Mouse (Mus musculus) left cerebral cortex, postnatal 4 days (tissue): ENCODE results near the gene Ppp1r15a. TPM values are rescaled to one million over a fixed set of nuclear protein-coding genes. Genes with fewer than 3 reads are reported as not detected.
"Not testable (repeated sequence)": the region's sequence is repeated elsewhere in the genome, so short reads cannot be mapped to it uniquely, and the experiment has no call there.

Experiments used
- DNase-seq: peaks from one replicate; pipeline ENCODE4 v3.0.0-alpha.2; 2022
- intact Hi-C: fragments of 180-260 bp; cut with DNase I; formaldehyde crosslinking; loops from one replicate; pipeline ENCODE4 v1.15.1; 2025
- total RNA-seq, 2 experiments: library from RNA; stranded (reverse); gene quantifications; 2 replicates each; pipeline ENCODE4 v1.2.3; 2021

Gene Ppp1r15a
- total RNA-seq, 2 experiments from 2014 or later = 19.0 to 24.6 TPM

DNA sequence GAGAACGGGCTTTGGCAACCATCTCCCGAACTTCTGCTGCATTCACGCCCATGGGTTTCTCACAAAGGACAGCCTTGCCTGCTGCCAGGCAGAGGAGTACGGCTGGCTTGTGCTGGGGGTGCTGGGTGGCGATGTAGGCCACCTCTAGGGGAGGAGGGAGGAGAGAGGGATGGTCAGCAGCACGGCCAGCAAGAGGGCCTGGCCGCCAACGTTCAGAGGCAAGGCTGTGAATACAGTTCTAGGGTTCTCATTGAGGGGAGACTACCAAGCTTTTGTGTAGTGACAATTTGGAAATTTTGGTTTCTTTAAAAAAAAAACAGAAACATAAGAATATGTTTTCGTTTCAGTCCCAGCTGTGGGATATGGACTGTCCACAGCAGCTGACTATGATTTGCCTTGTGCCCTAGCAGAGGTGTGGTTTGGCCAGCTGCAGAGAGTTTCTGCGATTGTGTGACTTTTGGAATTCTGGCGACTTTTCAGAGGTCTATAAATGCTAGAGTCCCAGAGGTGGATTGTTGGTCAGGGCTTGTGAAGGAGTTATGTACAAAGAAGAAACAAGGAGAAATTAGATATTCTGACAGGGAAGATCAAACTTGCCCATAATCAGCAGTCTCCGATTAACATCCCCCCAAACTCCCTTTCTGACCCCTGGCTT is 39.2 kb downstream of the Ppp1r15a start, which contains the start of gene Gm45808:
Gene Gm45808 (minus strand): TSS at position 51 of the 655 bp plus-strand sequence.
- no peak for DNase-seq
- intact Hi-C loops = no loop called here

DNA sequence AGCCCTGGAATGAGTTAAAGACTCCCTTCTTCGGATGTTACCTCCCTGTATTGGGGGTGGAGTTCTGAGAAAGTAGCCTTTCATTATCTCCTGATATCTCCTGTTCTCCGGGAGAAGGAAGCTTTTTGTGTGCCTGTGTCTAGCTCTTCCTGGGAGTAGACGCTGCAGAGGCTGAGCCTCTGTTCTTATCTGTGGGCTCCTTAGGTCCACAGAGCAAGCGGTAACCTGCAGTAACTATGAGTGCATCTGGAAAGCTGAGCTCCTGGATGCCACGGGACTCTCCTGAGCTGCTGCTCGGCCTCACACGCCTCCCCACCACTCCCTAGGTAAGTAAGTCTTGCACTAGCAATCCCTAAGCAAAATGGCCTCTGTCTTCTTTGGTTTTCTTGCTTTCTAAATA is 39.9 kb downstream of the Ppp1r15a start:
- DNase-seq = no peak
- intact Hi-C loops = no loop called here

DNA sequence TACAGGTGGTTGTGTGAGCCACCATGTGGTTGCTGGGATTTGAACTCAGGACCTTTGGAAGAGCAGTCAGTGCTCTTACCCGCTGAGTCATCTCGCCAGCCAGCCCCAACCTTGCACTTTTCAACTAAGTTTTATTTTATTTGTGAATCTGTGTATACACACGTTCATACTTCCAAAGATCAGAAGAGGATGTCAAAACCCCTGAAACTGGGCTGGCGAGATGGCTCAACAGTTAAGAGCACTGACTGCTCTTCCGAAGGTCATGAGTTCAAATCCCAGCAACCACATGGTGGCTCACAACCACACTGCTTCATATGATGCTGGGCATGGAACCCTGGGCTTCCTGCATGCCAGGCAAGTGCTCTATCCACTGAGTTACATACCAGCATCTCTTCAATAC is 41.1 kb downstream of the Ppp1r15a start:
- intact Hi-C loops, DNase-seq: not testable (repeated sequence)

DNA sequence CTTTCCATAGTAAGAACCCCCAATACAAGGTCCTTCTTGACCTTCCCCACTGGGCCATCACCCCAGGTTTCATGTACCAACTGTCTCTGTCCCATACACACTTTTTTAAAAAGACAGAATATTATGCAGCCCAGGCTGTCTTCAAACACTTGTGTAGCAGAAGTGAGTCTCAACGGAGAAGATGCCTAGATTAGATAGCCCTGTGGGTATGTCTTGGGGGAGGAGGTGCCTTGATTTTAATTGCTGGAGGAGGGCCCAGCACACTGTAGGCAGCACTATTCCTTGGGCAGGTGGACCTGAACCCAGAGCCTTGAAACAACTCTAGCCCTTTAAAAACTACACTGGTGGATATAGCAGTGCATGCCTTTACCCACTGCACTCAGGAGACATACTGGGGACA is 43.9 kb downstream of the Ppp1r15a start:
- intact Hi-C loops = no loop called here
- DNase-seq = no peak

DNA sequence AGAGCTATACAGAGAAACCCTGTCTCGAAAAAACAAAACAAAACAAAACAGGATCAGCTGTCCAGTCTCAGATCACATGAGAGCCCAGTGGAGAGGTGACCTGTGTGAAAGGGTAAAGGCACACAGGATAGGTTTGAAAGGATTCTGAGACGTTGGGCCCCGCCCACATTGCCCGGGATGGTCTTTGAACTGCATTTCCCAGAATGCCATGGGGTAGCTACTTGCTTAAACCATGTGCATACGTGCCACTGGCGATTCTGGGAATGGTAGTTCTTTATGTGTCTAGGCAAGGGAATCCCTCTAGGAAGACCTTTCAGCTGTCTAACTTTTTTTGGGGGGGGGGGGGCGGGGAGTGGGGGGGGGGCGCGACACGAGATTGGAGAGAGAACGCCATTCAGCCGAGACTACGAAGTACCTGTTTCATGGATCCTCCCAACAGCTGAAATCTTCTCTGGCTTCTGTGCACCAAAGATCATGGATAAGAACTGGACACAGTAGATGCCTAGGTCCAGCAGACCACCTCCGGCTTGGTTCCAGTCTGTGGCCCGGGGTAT is 44.6 kb downstream of the Ppp1r15a start, which contains the start of gene Tulp2:
Gene Tulp2 (plus strand): TSS at position 504 of the 554 bp plus-strand sequence.
- peak; percentile 52 for DNase-seq
- intact Hi-C loops = no loop called here

DNA sequence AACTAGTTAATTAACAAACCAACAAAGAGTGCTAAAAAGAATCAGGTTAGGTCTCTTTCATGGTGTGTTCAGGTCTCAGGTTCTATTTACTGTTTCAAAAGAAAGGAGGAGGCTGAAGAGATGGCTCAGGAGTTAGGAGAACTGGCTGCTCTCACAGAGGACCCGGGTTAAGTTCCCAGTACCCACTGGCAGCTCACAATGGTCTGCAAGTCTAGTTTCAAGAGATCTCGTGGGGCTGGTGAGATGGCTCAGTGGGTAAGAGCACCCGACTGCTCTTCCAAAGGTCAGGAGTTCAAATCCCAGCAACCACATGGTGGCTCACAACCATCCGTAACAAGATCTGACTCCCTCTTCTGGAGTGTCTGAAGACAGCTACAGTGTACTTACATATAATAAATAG is 45.8 kb downstream of the Ppp1r15a start:
- intact Hi-C loops, DNase-seq: not testable (repeated sequence)

DNA sequence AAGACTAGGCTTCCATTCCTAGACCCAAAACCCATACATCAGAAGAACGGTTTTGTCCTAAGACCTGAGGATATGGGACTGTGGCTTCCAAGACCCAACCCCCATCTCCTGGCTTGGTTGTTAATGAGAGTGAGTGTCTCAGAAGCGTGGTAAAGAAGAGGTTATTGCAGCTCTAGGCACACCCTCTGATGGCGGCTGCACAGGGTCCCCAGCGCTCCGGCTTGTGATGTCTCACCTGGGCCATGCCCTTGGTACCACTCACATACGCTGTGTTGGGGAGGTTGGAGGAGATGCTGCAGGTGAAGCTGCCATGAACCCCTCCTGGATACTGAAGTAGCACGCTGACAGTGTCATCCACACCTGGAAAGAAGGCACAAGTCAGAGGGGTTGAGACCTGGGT is 47.3 kb downstream of the Ppp1r15a start:
- intact Hi-C loops = loop anchor here (5.0 kb wide), 1 partner anchor 84 kb away; no protein-coding TSS in a partner anchor
- DNase-seq = no peak

DNA sequence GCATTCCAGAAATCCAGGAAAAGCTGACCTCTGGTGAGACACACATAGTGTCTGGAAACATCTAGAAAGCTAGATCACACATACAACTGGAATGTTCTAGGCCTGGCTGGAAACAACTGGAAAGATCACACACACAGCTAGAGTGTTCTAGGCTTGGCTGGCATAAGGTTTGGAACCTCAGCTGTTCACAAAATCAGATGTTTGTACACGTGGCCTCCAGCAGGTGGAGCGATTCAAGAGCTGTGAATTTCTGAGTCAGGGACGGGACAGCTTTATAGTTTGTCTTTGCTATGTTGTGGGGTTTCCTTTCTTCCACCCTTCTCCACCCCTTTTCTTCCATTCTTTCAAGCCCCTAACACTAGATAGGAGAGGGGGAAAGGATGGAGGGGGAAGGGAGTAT is 49.1 kb downstream of the Ppp1r15a start:
- intact Hi-C loops = loop anchor here (5.0 kb wide), 1 partner anchor 85 kb away; no protein-coding TSS in a partner anchor
- peak; percentile 62 for DNase-seq

DNA sequence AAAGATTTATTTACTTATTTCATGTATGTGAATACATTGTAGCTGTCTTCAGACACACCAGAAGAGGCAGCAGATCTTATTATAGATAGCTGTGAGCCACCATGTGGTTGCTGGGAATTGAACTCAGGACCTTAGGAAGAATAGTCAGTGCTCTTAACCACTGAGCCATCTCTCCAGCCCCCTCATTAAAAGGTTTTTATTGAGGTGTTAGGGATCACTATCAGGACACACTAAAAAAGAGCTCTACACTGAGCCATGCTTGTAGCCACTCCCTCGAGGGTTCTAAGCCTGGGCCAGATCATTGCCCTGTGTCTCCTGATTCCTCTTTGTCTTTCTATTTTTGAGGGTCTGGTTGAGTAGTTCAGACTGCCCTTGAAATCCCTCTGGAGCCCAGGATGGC is 49.6 kb downstream of the Ppp1r15a start:
- intact Hi-C loops = loop anchor here (5.0 kb wide), 1 partner anchor 86 kb away; no protein-coding TSS in a partner anchor
- DNase-seq = no peak

DNA sequence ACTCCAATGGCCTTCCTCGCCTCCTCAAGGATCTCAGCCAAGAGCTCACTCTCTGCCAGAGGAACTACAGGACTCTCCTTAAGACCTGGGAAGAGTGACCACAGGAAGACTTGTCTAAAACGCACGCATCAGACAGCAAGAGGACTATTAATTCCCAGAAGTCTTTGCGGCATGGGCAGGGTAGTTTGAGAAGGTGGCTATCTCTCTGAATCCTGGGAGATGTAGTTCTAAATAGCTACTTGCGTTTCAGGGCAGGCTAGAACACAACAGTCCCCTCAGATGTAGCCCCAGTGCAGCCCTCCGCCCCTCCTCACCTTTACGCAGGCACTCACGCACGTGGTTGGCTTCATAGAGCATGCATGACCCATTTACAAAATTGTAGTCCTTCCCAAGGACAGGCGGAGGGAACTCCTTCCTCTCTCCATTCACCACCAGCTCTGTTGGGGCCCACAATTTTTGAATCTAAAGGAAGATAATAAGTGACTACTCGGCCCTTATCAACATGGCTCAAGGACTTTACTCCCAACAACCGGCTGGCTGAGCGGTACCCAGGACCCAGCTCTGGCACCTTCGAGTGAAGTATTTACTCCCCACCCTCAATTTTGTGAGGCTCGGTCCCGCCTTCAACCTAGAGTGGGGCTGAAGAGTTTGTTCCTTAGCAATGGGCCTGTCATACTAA is 50.6 kb downstream of the Ppp1r15a start:
- DNase-seq = no peak

More for the DNA sequence above, 50.6 kb downstream of the Ppp1r15a start:
- intact Hi-C loops = loop anchor here (5.0 kb wide), 1 partner anchor 87 kb away; no protein-coding TSS in a partner anchor

Other genes starting within 250 kb of the Ppp1r15a start
- not detected for gene Slc6a21, start 248.8 kb downstream of the Ppp1r15a start, total RNA-seq
- gene Trpm4, start 192.5 kb downstream of the Ppp1r15a start, total RNA-seq = 10 to 100 TPM; 32.1 to 33.8 TPM
- under 1 TPM; 0.36 to 0.38 TPM for gene Hrc, start 191.0 kb downstream of the Ppp1r15a start, total RNA-seq
- gene Ppfia3, start 159.2 kb downstream of the Ppp1r15a start, total RNA-seq = 100 to 1,000 TPM; 106 to 108 TPM
- 10 to 100 TPM; 60.4 to 68.3 TPM for gene Lin7b, start 155.7 kb downstream of the Ppp1r15a start, total RNA-seq
- 100 to 1,000 TPM; 453 to 460 TPM for gene Snrnp70, start 130.5 kb downstream of the Ppp1r15a start, total RNA-seq
- under 1 TPM in 1 of 2 experiments, not detected in 1; 0.16 TPM for gene Kcna7, start 120.6 kb downstream of the Ppp1r15a start, total RNA-seq
- gene Ntf5, start 112.6 kb downstream of the Ppp1r15a start, total RNA-seq = under 1 TPM in 1 of 2 experiments, not detected in 1; 0.30 TPM
- not detected for gene Lhb, start 105.4 kb downstream of the Ppp1r15a start, total RNA-seq
- gene Gys1, start 91.4 kb downstream of the Ppp1r15a start, total RNA-seq = 10 to 100 TPM; 17.8 to 18.7 TPM
- 10 to 100 TPM; 54.2 to 60.3 TPM for gene Ruvbl2, start 88.2 kb downstream of the Ppp1r15a start, total RNA-seq
- 100 to 1,000 TPM; 708 to 725 TPM for gene Ftl1, start 66.4 kb downstream of the Ppp1r15a start, total RNA-seq
- gene Bax, start 59.4 kb downstream of the Ppp1r15a start, total RNA-seq = 100 to 1,000 TPM; 116 to 119 TPM
- under 1 TPM; 0.22 to 0.24 TPM for gene Tulp2, start 44.4 kb downstream of the Ppp1r15a start, total RNA-seq
- not detected for gene Gm45808, start 39.5 kb downstream of the Ppp1r15a start, total RNA-seq
- gene Dhdh, start 37.5 kb downstream of the Ppp1r15a start, total RNA-seq = 1 to 10 TPM; 2.6 to 3.2 TPM
- gene Nucb1, start 15.9 kb downstream of the Ppp1r15a start, total RNA-seq = 100 to 1,000 TPM; 110 to 116 TPM
- gene Plekha4, start 62 bp upstream of the Ppp1r15a start, total RNA-seq = 1 to 10 TPM in 1 of 2 experiments, under 1 TPM in 1; 0.90 to 2.7 TPM
- not detected for gene Hsd17b14, start 28.6 kb upstream of the Ppp1r15a start, total RNA-seq
- 10 to 100 TPM; 22.9 to 25.3 TPM for gene Bcat2, start 43.9 kb upstream of the Ppp1r15a start, total RNA-seq
- gene Fgf21, start 89.2 kb upstream of the Ppp1r15a start, total RNA-seq = not detected
- gene Fut1, start 91.0 kb upstream of the Ppp1r15a start, total RNA-seq = under 1 TPM in 1 of 2 experiments, not detected in 1; 0.14 TPM
- gene Izumo1, start 95.5 kb upstream of the Ppp1r15a start, total RNA-seq = under 1 TPM in 1 of 2 experiments, not detected in 1; 0.20 TPM
- 10 to 100 TPM; 23.5 to 25.1 TPM for gene Rasip1, start 101.2 kb upstream of the Ppp1r15a start, total RNA-seq
- gene Mamstr, start 113.7 kb upstream of the Ppp1r15a start, total RNA-seq = 1 to 10 TPM; 1.7 to 2.6 TPM
- not detected for gene Fut2, start 140.1 kb upstream of the Ppp1r15a start, total RNA-seq
- under 1 TPM in 1 of 2 experiments, not detected in 1; 0.34 TPM for gene Ntn5, start 157.8 kb upstream of the Ppp1r15a start, total RNA-seq
- under 1 TPM; 0.18 to 0.20 TPM for gene Sec1, start 168.1 kb upstream of the Ppp1r15a start, total RNA-seq
- gene Car11, start 173.6 kb upstream of the Ppp1r15a start, total RNA-seq = 100 to 1,000 TPM; 136 to 144 TPM
- 10 to 100 TPM; 19.1 to 22.2 TPM for gene Dbp, start 178.8 kb upstream of the Ppp1r15a start, total RNA-seq
- 100 to 1,000 TPM; 640 to 672 TPM for gene Rpl18, start 189.2 kb upstream of the Ppp1r15a start, total RNA-seq
- 10 to 100 TPM; 23.6 to 24.6 TPM for gene Sphk2, start 191.7 kb upstream of the Ppp1r15a start, total RNA-seq
- gene Fam83e, start 194.9 kb upstream of the Ppp1r15a start, total RNA-seq = 1 to 10 TPM in 1 of 2 experiments, under 1 TPM in 1; 0.62 to 1.1 TPM
- not detected for gene Spaca4, start 199.5 kb upstream of the Ppp1r15a start, total RNA-seq